Mouse (Mus musculus) lung, embryonic 14.5 days (tissue): ENCODE measurements at regions not wholly inside any gene's neighbourhood (a gene's known extent, or its start where the extent isn't known, plus 50 kb on each side); places are given as distances from the start of the nearest gene placed in this dataset.

Experiments
- ATAC-seq: fragments of 200-750 bp; cut with Nextera tagmentation; 2 replicates; pipeline ENCODE4 v1.8.0; 2017; ENCODE audit warnings: mild to moderate bottlenecking, moderate TSS enrichment, moderate library complexity; ENCODE audit not compliant: insufficient read depth
- DNase-seq: peaks from one replicate; pipeline ENCODE4 v3.0.0-alpha.2; 2015
- H3K27ac ChIP-seq: fragments of 300-500 bp; sonication (generic); 2 replicates; pipeline ENCODE4 v1.5.1; 2014; ENCODE audit warnings: low read depth, mild to moderate bottlenecking, moderate library complexity
- H3K27me3 ChIP-seq: fragments of 300-500 bp; sonication (generic); 2 replicates; pipeline ENCODE4 v1.6.1; 2014; ENCODE audit warnings: low read length, control low read depth; ENCODE audit not compliant: insufficient read depth
- H3K36me3 ChIP-seq: fragments of 300-500 bp; sonication (generic); 2 replicates; pipeline ENCODE4 v1.6.1; 2014; ENCODE audit warnings: control low read depth; ENCODE audit not compliant: insufficient read depth
- H3K4me1 ChIP-seq: fragments of 300-500 bp; sonication (generic); 2 replicates; pipeline ENCODE4 v1.6.1; 2014; ENCODE audit warnings: antibody characterized with exemption, control low read depth; ENCODE audit not compliant: insufficient read depth
- H3K4me2 ChIP-seq: fragments of 300-500 bp; sonication (generic); 2 replicates; pipeline ENCODE4 v1.6.1; 2014; ENCODE audit warnings: mild to moderate bottlenecking
- H3K4me3 ChIP-seq: fragments of 300-500 bp; sonication (generic); 2 replicates; pipeline ENCODE4 v1.5.1; 2014; ENCODE audit warnings: low read depth, low read length
- H3K9ac ChIP-seq: fragments of 300-500 bp; sonication (generic); 2 replicates; pipeline ENCODE4 v1.6.1; 2014
- H3K9me3 ChIP-seq: fragments of 300-500 bp; sonication (generic); 2 replicates; pipeline ENCODE4 v1.6.1; 2016; ENCODE audit warnings: low read depth, low read length, control low read depth
- CTCF ChIP-seq: IDR thresholded peaks from 2 replicates; pipeline ENCODE4 v1.5.1; 2016; ENCODE audit warnings: antibody characterized with exemption, low read depth
- WGBS: fragments of 180-500 bp; shearing (Covaris S2); extraction: QIAGEN DNeasy Blood & Tissue Kit; methylation state at CpG from one replicate; pipeline ENCODE4 v1.1.7; 2014; 5-methylcytosine and 5-hydroxymethylcytosine counted together

GRCm38 (mm10) chr10:95085688-95086268, 141.1 kb upstream of the Plxnc1 start:
- Histone ChIP-seq H3K4me3 (no peak overlapping the region), H3K27ac (no peak overlapping the region), H3K4me2 (no peak overlapping the region), H3K4me1 (no peaks in the 10 kb centered on the region), H3K36me3 (no peaks in the 10 kb centered on the region), H3K27me3 (no peaks in the 10 kb centered on the region), H3K9ac (no peak overlapping the region), H3K9me3 (no peaks in the 10 kb centered on the region)
- ATAC-seq (no peak), DNase-seq (no peak)
- WGBS = 68% methylated on average over 8 of the region's 8 CpGs
- TF ChIP-seq CTCF = no peak

DNA sequence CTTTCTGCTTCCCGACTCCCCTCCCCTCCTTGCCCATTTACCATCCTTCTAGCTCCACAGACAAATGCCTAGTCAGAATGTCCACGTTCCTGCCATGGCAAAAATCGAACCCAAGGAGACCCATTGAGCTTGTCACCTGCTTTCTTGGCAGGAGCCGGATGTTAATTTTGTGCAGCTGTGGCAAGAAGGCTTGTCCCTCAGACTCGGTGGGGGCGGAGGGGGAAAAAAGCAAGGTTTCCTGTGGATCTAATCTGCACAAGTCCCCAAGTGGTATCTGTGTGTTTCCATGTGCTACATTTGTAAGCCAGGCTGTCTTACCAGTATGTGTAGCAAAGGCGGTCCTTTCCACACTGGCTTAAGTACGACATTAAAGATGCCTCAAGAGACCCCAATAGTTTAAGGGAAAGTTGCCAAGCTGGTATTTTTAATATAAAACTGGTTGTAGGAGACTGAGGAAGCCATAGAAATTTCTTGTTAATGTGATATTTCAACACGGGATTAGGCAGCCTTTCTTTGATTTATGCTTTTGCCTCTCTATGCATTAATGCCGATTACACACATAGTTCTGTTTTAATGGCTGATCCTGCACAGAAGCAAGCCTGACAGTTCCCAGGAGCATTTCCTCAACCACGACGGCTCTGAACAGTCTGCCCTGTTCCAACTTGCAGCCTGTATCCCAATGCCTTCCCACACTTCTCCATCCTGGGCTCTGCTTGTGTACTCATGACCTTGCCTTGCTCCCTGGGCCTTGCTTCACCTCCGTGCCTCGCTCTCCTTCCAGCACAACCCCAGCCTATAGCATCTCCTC, 138.9 kb upstream of the Plxnc1 start:
- no peaks in the 10 kb centered on the region for H3K27me3 ChIP-seq
- no peak overlapping the region for H3K27ac ChIP-seq
- no peaks in the 10 kb centered on the region for H3K4me1 ChIP-seq
- 58% methylated on average over 14 of the region's 14 CpGs for WGBS
- DNase-seq (no peak), ATAC-seq (no peak)
- H3K4me3 ChIP-seq = no peak overlapping the region
- no peaks in the 10 kb centered on the region for H3K36me3 ChIP-seq
- H3K9ac ChIP-seq = no peak overlapping the region
- no peaks in the 10 kb centered on the region for H3K9me3 ChIP-seq
- no peak overlapping the region for H3K4me2 ChIP-seq
- no peak for TF ChIP-seq CTCF

DNA sequence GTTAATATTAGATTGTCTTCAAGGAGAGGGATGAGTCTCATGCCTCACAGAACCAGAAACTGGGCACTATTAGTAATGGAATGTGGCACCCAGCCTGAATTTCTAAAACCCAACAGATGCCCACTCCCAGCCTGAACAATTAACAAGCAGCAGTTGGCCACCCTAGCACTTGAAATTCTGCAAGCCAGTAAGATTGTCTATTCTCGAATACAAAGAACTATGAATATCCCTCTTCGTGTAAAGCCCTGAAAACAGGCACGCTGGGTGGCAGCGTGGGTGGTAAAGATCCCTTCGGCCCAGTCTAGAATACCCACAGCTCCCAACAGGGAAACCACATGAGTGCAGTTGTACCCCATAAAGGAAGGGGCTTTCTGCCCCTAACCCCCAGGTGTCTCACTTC, 138.0 kb upstream of the Plxnc1 start:
- H3K27ac ChIP-seq = no peak overlapping the region
- no peaks in the 10 kb centered on the region for H3K36me3 ChIP-seq
- no peaks in the 10 kb centered on the region for H3K27me3 ChIP-seq
- H3K4me3 ChIP-seq = no peak overlapping the region
- H3K4me2 ChIP-seq = no peak overlapping the region
- H3K9me3 ChIP-seq = no peaks in the 10 kb centered on the region
- ATAC-seq (no peak), DNase-seq (no peak)
- TF ChIP-seq CTCF = no peak
- no peaks in the 10 kb centered on the region for H3K4me1 ChIP-seq
- H3K9ac ChIP-seq = no peak overlapping the region
- WGBS = 87% methylated on average over 5 of the region's 5 CpGs

- Histone ChIP-seq H3K4me1 (no peaks in the 10 kb centered on the region), H3K4me3 (no peak overlapping the region), H3K9ac (no peak overlapping the region), H3K27ac (no peak overlapping the region), H3K4me2 (no peak overlapping the region), H3K9me3 (no peaks in the 10 kb centered on the region), H3K36me3 (no peaks in the 10 kb centered on the region), H3K27me3 (no peaks in the 10 kb centered on the region)
- DNase-seq (no peak), ATAC-seq (no peak)
- 73% methylated on average over 5 of the region's 5 CpGs for WGBS
- no peak for TF ChIP-seq CTCF
Measured at GRCm38 (mm10) chr10:95079979-95080378, 135.3 kb upstream of the Plxnc1 start.

DNA sequence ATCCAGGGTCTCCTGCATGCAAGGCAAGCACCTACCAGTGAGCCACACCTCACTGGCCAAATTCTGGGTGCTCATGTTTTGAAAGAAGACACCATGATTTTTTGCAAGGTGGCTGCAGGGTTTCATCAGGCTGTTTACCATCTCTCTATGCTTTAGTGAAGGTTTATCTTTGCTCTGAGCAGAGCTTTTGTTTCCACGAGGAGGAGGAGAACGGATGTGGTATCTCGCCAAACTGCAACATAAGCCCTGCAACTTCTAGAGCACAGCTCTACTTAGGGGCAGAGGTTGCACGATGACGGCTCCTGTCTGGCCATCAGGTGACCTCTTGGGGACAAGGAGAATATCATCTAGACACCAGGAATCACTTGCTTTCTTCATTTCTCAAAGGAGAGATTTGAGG, 131.8 kb upstream of the Plxnc1 start:
- DNase-seq (no peak), ATAC-seq (no peak)
- Histone ChIP-seq H3K4me2 (no peak overlapping the region), H3K27ac (no peak overlapping the region), H3K27me3 (no peaks in the 10 kb centered on the region), H3K36me3 (no peaks in the 10 kb centered on the region), H3K9ac (no peak overlapping the region), H3K9me3 (no peaks in the 10 kb centered on the region), H3K4me3 (no peak overlapping the region), H3K4me1 (no peaks in the 10 kb centered on the region)
- 59% methylated on average over 5 of the region's 5 CpGs for WGBS
- TF ChIP-seq CTCF = no peak

DNA sequence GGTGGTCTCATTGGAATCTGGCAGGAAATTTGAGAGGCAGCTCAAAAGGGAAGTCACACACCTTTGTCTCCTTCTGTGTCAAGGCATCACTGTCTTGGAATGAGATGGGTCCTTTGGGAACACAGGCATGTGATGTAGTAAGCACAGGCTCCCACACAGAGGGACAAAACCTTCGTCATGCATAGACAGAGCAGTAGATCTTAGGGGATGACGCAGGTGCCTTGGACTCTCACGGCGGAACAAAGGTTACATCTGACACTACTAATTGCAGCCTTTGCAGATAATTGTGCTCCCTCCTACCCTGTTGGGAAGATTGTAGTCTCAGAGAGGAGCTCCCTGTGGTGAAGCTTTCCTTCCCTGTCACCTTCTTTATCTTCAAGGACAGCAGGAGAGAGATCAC, 131.3 kb upstream of the Plxnc1 start:
- H3K9ac ChIP-seq = no peak overlapping the region
- H3K9me3 ChIP-seq = no peaks in the 10 kb centered on the region
- WGBS = 72% methylated on average over 4 of the region's 4 CpGs
- H3K36me3 ChIP-seq = no peaks in the 10 kb centered on the region
- H3K27ac ChIP-seq = no peak overlapping the region
- ATAC-seq = no peak
- TF ChIP-seq CTCF = no peak
- DNase-seq = no peak
- H3K4me3 ChIP-seq = no peak overlapping the region
- no peak overlapping the region for H3K4me2 ChIP-seq
- no peaks in the 10 kb centered on the region for H3K27me3 ChIP-seq
- H3K4me1 ChIP-seq = no peaks in the 10 kb centered on the region

DNA sequence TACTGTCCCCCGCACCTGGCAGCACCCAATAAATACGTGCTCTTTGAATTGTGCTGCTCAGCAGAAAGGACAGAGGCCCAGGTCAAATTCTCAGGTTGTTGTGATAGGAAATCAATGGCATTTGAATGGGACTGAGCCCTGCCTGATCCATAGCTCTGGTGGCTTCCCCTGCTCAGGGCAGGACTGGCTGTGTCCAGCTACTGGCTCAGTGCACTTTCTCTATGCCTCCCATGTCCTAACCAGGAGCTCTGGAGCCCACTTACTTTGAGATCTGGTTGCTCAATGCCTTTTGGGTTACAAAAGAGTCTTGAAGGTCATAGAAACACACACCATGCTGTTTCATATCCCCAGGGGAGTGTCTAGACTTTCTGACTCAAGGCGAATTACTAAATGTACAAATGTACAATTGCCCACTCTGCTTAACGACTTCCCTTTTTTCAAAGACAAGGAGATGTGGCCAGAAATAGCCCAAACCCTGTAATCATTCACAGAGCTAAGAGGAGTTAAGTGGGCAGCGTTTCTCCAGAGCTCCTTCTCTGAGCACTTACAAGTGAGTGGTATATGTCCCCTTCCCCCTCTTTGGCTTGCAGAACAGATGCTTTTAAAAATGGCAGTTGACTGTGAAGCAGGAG, 130.4 kb upstream of the Plxnc1 start:
- DNase-seq = peak; percentile 73
- 42% methylated on average over 5 of the region's 5 CpGs for WGBS

More for the DNA sequence above, 130.4 kb upstream of the Plxnc1 start:
- Histone ChIP-seq H3K4me3 (no peak overlapping the region), H3K9ac (no peak overlapping the region), H3K36me3 (no peaks in the 10 kb centered on the region), H3K4me1 (no peaks in the 10 kb centered on the region), H3K27ac (peak overlapping the region; percentile 66; the same call in 1 of the 2 replicates), H3K4me2 (no peak overlapping the region), H3K9me3 (no peaks in the 10 kb centered on the region), H3K27me3 (no peaks in the 10 kb centered on the region)
- no peak for TF ChIP-seq CTCF
- ATAC-seq = peak; percentile 60; the same call in 1 of the 2 replicates
